Mouse (Mus musculus): ENCODE data around the gene Raph1.

Gene Raph1

DNA sequence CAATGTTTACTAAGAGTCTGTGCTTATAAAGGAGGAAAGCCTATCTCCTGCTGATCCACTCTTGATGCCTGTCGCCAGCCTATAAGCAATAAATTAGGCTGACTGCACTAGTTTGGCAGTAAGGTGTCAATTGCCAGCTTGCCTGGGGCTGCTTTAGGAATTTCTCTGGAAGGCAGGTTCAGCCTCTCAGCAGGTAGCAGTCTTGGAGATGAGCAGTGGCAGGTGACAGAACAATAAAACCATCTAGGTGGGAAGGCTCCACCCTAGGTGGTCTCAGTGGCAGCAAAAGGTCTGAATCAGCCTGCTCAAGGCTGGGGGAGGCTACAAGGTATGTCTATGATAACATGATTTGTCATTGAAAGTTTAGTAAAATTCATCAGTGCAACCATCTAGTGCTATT, 134.4 kb downstream of the Raph1 start:
- DNase-seq (ENCODE audit: low spot score), result no peak

Measured in c-Kit-positive CD71-positive TER-119-positive erythroid progenitor cells, embryonic 14.5 days (primary cell).